Mouse (Mus musculus): ENCODE measurements around the gene Ttn. TPM values are rescaled to one million over a fixed set of nuclear protein-coding genes. Genes with fewer than 3 reads are reported as not detected.

Ttn gene
- total and polyA plus RNA-seq, 2 experiments from 2014 or later = 0.41 to 0.99 TPM

DNA sequence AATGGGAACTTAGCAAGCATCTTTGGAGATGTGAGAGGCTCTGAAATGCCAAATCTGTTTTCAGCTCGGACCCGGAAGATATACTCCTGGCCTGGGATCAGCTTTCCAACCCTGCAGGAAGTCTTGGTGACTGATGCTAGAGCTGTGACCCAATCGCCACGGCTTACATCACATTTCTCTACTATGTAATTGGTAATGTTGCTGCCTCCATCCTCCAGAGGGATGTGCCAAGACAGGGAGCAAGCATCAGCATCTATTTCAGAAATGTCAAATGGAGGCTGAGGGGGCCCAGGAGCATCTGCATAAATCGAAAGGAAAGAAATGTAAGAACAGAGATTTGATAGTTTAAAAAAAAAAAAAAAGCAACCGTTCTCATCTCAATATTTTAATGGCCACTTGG, 220.2 kb downstream of the Ttn start:
- Histone ChIP-seq H3K4me2 (ENCODE audit: low read depth, low read length, poor library complexity, severe bottlenecking) (no peak overlapping the region), H3K27ac (ENCODE audit: low read depth, low read length) (no peak overlapping the region), H3K4me1 (ENCODE audit: insufficient read depth, low read length) (no peaks in the 10 kb centered on the region), H3K4me3 (ENCODE audit: low read depth, low read length) (no peak overlapping the region), H3K9me3 (ENCODE audit: low read length) (peaks cover 24% of the 10 kb centered on the region), H3K36me3 (ENCODE audit: insufficient read depth, low read length) (no peaks in the 10 kb centered on the region), H3K9ac (replicated peaks; ENCODE audit: low read length, poor library complexity, severe bottlenecking) (no peak overlapping the region), H3K27me3 (ENCODE audit: insufficient read depth, low read length) (no peaks in the 10 kb centered on the region)
- no peak for ATAC-seq (ENCODE audit: low FRiP score)
- no peak for DNase-seq (ENCODE audit: low spot score)
- no peak for TF ChIP-seq CTCF (IDR thresholded peaks at IDR 0.05)
- WGBS = 95% methylated on average over 6 of the region's 6 CpGs

DNA sequence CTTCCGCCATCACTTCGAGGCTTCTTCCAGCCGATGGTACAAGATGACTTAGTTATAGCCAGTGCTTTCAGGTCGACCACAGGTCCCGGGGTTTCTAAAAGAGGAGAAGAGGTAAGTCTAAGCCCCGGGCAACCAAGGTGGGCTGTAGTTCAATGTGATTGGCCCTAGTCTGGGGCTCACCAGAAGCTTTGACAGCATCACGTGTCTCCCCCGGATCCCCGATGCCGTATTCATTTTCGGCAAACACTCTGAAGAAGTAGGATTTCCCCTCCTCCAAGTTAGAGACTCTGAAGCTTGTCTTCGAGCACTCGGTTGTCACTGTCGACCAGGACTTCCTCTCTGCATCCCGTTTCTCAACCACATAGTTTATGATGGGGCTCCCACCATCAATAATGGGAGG, 225.9 kb downstream of the Ttn start:
- Histone ChIP-seq H3K27me3 (ENCODE audit: insufficient read depth, low read length) (no peaks in the 10 kb centered on the region), H3K9ac (replicated peaks; ENCODE audit: low read length, poor library complexity, severe bottlenecking) (no peak overlapping the region), H3K4me3 (ENCODE audit: low read depth, low read length) (no peak overlapping the region), H3K9me3 (ENCODE audit: low read length) (peaks cover 40% of the 10 kb centered on the region), H3K4me2 (ENCODE audit: low read depth, low read length, poor library complexity, severe bottlenecking) (no peak overlapping the region), H3K27ac (ENCODE audit: low read depth, low read length) (no peak overlapping the region), H3K36me3 (ENCODE audit: insufficient read depth, low read length) (no peaks in the 10 kb centered on the region), H3K4me1 (ENCODE audit: insufficient read depth, low read length) (no peaks in the 10 kb centered on the region)
- 92% methylated on average over 15 of the region's 15 CpGs for WGBS
- DNase-seq (ENCODE audit: low spot score) (no peak), ATAC-seq (ENCODE audit: low FRiP score) (no peak)
- TF ChIP-seq CTCF (IDR thresholded peaks at IDR 0.05) = no peak

- WGBS = 93% methylated on average over 6 of the region's 6 CpGs
- TF ChIP-seq CTCF (IDR thresholded peaks at IDR 0.05) = no peak
- no peak for ATAC-seq (ENCODE audit: low FRiP score)
- H3K9ac ChIP-seq (replicated peaks; ENCODE audit: low read length, poor library complexity, severe bottlenecking) = no peak overlapping the region
- H3K9me3 ChIP-seq (ENCODE audit: low read length) = peaks cover 55% of the 10 kb centered on the region
- H3K4me1 ChIP-seq (ENCODE audit: insufficient read depth, low read length) = no peaks in the 10 kb centered on the region
- DNase-seq (ENCODE audit: low spot score) = no peak
- H3K36me3 ChIP-seq (ENCODE audit: insufficient read depth, low read length) = no peaks in the 10 kb centered on the region
- no peaks in the 10 kb centered on the region for H3K27me3 ChIP-seq (ENCODE audit: insufficient read depth, low read length)
- no peak overlapping the region for H3K27ac ChIP-seq (ENCODE audit: low read depth, low read length)
- no peak overlapping the region for H3K4me2 ChIP-seq (ENCODE audit: low read depth, low read length, poor library complexity, severe bottlenecking)
- H3K4me3 ChIP-seq (ENCODE audit: low read depth, low read length) = no peak overlapping the region
These were observed 230.4 kb downstream of the Ttn start for GRCm38 (mm10) chr2:76751993-76752392.

DNA sequence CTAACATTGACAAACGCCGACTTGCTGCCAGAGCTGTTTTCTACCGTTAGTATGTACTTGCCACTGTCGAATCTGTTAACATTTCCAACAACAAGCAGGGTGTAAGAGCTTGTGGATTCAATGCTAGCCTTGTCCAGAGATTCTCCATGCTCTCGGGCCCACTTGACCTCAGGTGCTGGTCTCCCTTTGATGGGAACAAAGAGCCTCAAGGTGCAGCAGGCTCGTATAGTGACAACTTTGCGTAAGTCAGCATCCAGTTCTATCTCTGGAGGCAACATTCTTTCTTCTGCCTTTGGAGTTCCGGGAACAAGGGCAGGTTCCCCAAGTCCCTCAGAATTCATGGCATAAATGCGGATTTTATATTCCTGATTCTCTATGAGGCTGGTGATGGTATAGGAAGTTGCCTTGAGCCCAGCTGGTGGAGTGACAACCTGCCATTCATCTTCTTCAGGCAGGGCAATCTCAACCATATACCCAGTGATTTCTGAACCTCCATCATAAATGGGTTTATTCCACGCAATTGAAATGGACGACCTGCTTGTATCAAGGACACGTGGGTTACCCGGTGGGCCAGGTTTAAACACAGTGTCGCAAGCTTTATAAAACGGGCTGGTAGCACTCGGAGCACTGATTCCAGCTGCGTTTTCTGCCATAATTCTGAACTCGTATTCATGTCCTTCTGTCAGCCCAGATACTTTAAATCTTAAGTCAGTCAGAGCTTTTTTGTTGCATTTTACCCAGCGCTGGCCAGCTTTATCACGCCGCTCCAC, 232.8 kb downstream of the Ttn start:
- no peak overlapping the region for H3K4me3 ChIP-seq (ENCODE audit: low read depth, low read length)
- no peaks in the 10 kb centered on the region for H3K27me3 ChIP-seq (ENCODE audit: insufficient read depth, low read length)
- H3K9me3 ChIP-seq (ENCODE audit: low read length) = peaks cover 61% of the 10 kb centered on the region
- WGBS = 96% methylated on average over 21 of the region's 21 CpGs
- no peak overlapping the region for H3K9ac ChIP-seq (replicated peaks; ENCODE audit: low read length, poor library complexity, severe bottlenecking)
- H3K36me3 ChIP-seq (ENCODE audit: insufficient read depth, low read length) = no peaks in the 10 kb centered on the region
- H3K27ac ChIP-seq (ENCODE audit: low read depth, low read length) = no peak overlapping the region
- no peak overlapping the region for H3K4me2 ChIP-seq (ENCODE audit: low read depth, low read length, poor library complexity, severe bottlenecking)
- DNase-seq (ENCODE audit: low spot score) (no peak), ATAC-seq (ENCODE audit: low FRiP score) (no peak)
- no peaks in the 10 kb centered on the region for H3K4me1 ChIP-seq (ENCODE audit: insufficient read depth, low read length)
- TF ChIP-seq CTCF (IDR thresholded peaks at IDR 0.05) = no peak

DNA sequence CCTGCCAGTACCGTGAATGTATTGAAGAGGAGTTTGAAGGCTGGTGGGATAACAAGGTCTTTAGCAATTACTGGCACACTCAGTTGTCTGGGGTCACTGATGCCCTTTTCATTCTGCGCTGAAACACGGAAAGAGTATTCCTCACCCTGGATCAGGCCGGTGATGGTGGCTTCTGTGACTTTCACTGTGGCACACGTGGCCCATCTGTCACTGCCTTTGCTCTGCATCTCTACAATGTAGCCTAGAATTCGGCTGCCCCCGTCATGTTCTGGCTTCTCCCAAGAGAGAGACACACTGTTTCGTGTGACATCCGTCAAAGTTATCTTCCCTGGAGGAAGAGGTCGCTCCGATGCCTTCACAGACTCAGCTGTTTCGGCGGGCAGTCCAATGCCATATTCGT, 233.7 kb downstream of the Ttn start:
- no peak for DNase-seq (ENCODE audit: low spot score)
- no peak for ATAC-seq (ENCODE audit: low FRiP score)
- H3K4me3 ChIP-seq (ENCODE audit: low read depth, low read length) = no peak overlapping the region
- H3K9me3 ChIP-seq (ENCODE audit: low read length) = peaks cover 65% of the 10 kb centered on the region
- no peak overlapping the region for H3K27ac ChIP-seq (ENCODE audit: low read depth, low read length)
- H3K36me3 ChIP-seq (ENCODE audit: insufficient read depth, low read length) = no peaks in the 10 kb centered on the region
- no peak overlapping the region for H3K4me2 ChIP-seq (ENCODE audit: low read depth, low read length, poor library complexity, severe bottlenecking)
- H3K4me1 ChIP-seq (ENCODE audit: insufficient read depth, low read length) = no peaks in the 10 kb centered on the region
- H3K27me3 ChIP-seq (ENCODE audit: insufficient read depth, low read length) = no peaks in the 10 kb centered on the region
- 94% methylated on average over 14 of the region's 14 CpGs for WGBS
- no peak for TF ChIP-seq CTCF (IDR thresholded peaks at IDR 0.05)
- H3K9ac ChIP-seq (replicated peaks; ENCODE audit: low read length, poor library complexity, severe bottlenecking) = no peak overlapping the region

DNA sequence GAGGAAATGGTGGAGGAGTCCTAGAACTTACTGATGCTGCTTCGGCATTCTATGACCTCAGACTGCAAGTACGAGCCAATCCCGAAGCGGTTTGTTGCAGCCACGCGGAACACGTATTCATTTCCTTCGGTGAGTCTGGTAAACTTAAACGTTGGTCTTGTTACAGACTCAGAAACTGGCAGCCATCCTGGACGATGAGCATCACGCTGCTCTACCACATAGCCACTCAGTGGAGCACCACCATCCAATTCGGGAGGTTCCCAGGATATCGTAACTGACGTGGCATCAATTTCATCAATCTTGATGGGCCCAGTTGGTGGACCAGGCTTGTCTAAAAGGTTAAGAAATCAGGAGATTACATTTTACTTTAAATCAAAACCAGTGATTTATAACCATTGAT, 262.7 kb downstream of the Ttn start:
- whole genome bisulfite sequencing = 96% methylated on average over 14 of the region's 14 CpGs
- Histone ChIP-seq H3K9me3 (ENCODE audit: low read length) (peaks cover 62% of the 10 kb centered on the region), H3K4me2 (ENCODE audit: low read depth, low read length, poor library complexity, severe bottlenecking) (no peak overlapping the region), H3K27ac (ENCODE audit: low read depth, low read length) (no peak overlapping the region), H3K36me3 (ENCODE audit: insufficient read depth, low read length) (peaks cover 31% of the 10 kb centered on the region), H3K9ac (replicated peaks; ENCODE audit: low read length, poor library complexity, severe bottlenecking) (no peak overlapping the region), H3K4me1 (ENCODE audit: insufficient read depth, low read length) (no peaks in the 10 kb centered on the region), H3K27me3 (ENCODE audit: insufficient read depth, low read length) (no peaks in the 10 kb centered on the region), H3K4me3 (ENCODE audit: low read depth, low read length) (no peak overlapping the region)
- DNase-seq (ENCODE audit: low spot score) = no peak
- no peak for ATAC-seq (ENCODE audit: low FRiP score)
- no peak for TF ChIP-seq CTCF (IDR thresholded peaks at IDR 0.05)
